Mouse (Mus musculus): ENCODE data around the gene Cd200r4.

The Cd200r4 gene

GRCm38 (mm10) chr16:44876625-44877024, 65.1 kb downstream of the Cd200r4 start:
- DNase-seq (ENCODE audit: low spot score in 2 of 2) = no peak

GRCm38 (mm10) chr16:44877595-44877994, 66.1 kb downstream of the Cd200r4 start:
- no peak for DNase-seq (ENCODE audit: low spot score in 2 of 2)
